Mouse (Mus musculus) neural tube, embryonic 12.5 days (tissue): ENCODE data around the gene Nat8f4. TPM values are rescaled to one million over a fixed set of nuclear protein-coding genes. Genes with fewer than 3 reads are reported as not detected.

ENCODE experiments used
- ATAC-seq: fragments of 200-750 bp; cut with Nextera tagmentation; 2 replicates; pipeline ENCODE4 v1.8.0; 2017; ENCODE audit warnings: low read depth, mild to moderate bottlenecking, moderate TSS enrichment, moderate library complexity; ENCODE audit not compliant: low FRiP score
- H3K27ac ChIP-seq: fragments of 300-500 bp; sonication (generic); 2 replicates; pipeline ENCODE4 v1.5.1; 2016
- H3K27me3 ChIP-seq: fragments of 300-500 bp; sonication (generic); replicated peaks from 2 replicates; pipeline ENCODE4 v1.6.1; 2016; ENCODE audit warnings: mild to moderate bottlenecking
- H3K36me3 ChIP-seq: fragments of 300-500 bp; sonication (generic); 2 replicates; pipeline ENCODE4 v1.6.1; 2016; ENCODE audit warnings: mild to moderate bottlenecking
- H3K4me1 ChIP-seq: fragments of 300-500 bp; sonication (generic); 2 replicates; pipeline ENCODE4 v1.6.1; 2016
- H3K4me2 ChIP-seq: fragments of 300-500 bp; sonication (generic); replicated peaks from 2 replicates; pipeline ENCODE4 v1.6.1; 2016; ENCODE audit warnings: mild to moderate bottlenecking
- H3K4me3 ChIP-seq: fragments of 300-500 bp; sonication (generic); 2 replicates; pipeline ENCODE4 v1.5.1; 2016
- H3K9ac ChIP-seq: fragments of 300-500 bp; sonication (generic); 2 replicates; pipeline ENCODE4 v1.6.1; 2016; ENCODE audit warnings: mild to moderate bottlenecking
- H3K9me3 ChIP-seq: fragments of 300-500 bp; sonication (generic); 2 replicates; pipeline ENCODE4 v1.6.1; 2016; ENCODE audit warnings: mild to moderate bottlenecking
- WGBS: fragments of 180-500 bp; shearing (Covaris S2); methylation state at CpG from one replicate; pipeline ENCODE4 v1.1.7; 2016; 5-methylcytosine and 5-hydroxymethylcytosine counted together
- polyA plus RNA-seq: library from polyadenylated mRNA; unstranded; fragments of >200 nt; fragmentation: Nextera tagmentation; extraction: Ambion mirVana; gene quantifications from 2 replicates; pipeline ENCODE4 v1.2.1, GENCODE M21; 2016

Gene Nat8f4
- polyA plus RNA-seq, 1 experiment from 2014 or later, result 4.6 TPM

DNA sequence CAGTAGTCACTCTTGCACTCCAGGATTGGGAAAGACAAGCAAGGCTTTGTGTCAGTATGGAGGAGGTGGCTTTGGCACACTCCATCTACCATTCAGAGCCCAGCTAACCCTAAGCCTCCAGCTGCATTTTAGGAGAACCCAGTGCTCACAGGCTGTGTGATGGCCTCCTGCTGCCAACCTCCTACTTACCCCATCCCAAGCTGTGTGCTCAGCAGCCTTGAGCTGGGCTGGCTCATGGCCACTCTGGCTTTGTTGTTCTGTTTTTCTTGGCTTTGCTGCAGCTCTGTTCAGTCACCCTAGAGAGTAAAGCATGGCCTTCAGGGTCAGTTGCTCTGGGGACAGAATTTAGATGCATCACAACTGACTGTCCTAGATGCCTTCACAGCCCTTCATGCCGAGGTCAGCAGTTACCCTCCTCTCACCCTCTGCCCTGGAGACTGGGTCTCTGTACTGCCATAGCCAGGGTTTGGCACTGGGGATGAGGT, 48.4 kb downstream of the Nat8f4 start:
- Histone ChIP-seq H3K36me3 (no peaks in the 10 kb centered on the region), H3K9me3 (no peaks in the 10 kb centered on the region), H3K27ac (no peak overlapping the region), H3K9ac (no peak overlapping the region), H3K4me3 (no peak overlapping the region), H3K27me3 (no peaks in the 10 kb centered on the region), H3K4me1 (no peaks in the 10 kb centered on the region), H3K4me2 (no peak overlapping the region)
- WGBS, result 81% methylated on average over 1 of the region's 1 CpGs
- ATAC-seq, result no peak

DNA sequence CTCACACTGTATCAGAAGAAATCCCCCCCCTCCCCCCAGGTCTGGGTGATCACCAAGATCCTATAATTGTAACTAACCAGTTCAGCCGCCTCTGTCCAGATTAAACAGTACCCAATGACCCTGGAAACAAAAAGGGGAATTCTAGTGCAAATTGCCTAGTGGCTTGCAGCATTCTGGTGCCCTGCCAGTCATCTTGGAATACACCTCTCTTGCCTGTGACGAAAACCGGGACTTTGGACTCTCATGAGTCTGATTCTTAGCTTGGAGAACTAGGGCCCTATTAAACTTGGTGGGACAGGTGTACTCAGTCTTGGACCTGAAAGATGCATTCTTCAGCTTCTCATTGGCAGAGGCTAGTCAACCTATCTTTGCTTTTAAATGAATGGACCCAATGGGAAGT, 51.2 kb downstream of the Nat8f4 start:
- no peaks in the 10 kb centered on the region for H3K4me1 ChIP-seq
- ATAC-seq, result no peak
- H3K27me3 ChIP-seq, result no peaks in the 10 kb centered on the region
- H3K4me2 ChIP-seq, result no peak overlapping the region
- 82% methylated on average over 3 of the region's 3 CpGs for WGBS
- H3K9ac ChIP-seq, result no peak overlapping the region
- no peak overlapping the region for H3K4me3 ChIP-seq
- H3K36me3 ChIP-seq, result no peaks in the 10 kb centered on the region
- no peak overlapping the region for H3K27ac ChIP-seq
- no peaks in the 10 kb centered on the region for H3K9me3 ChIP-seq

DNA sequence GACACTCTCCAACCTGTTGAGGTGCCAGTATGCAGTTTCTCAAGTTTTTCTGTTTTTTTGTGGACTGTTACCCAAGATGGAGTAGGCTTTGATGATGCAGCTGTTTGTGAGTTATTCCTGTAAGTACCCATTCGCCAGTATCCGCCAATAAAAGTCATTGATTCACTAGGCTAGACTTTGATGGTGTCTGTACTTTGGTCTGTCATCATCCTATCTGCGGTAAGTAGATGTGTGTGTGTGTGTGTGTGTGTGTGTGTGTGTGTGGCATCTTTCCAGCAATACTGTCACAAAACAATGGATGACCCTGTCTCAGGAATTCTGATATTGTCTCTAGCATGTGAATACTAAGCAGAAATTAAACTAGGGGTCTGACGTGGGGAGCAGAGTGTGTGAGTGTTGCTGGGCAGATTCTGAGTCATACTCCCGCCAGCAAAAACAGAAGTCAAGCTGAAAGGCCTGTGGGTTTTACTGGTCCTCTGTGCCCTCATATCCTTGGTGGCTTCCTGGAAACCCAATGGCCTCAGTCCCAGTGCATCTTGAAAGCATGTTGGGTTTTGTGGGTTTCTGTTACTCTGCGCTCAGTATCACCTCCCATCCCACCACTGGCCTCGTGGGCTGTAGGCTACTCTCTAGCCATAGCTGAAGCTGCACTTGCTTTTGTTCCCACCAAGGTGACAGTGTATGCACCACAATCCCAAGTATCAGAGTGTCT, 53.5 kb downstream of the Nat8f4 start:
- Histone ChIP-seq H3K4me3 (no peak overlapping the region), H3K9ac (no peak overlapping the region), H3K27ac (no peak overlapping the region), H3K9me3 (no peaks in the 10 kb centered on the region), H3K4me1 (0 out of 2 replicates have a peak, but pooled peaks cover 3% of the 10 kb centered on the region), H3K36me3 (no peaks in the 10 kb centered on the region), H3K4me2 (no peak overlapping the region), H3K27me3 (no peaks in the 10 kb centered on the region)
- ATAC-seq, result no peak
- 92% methylated on average over 7 of the region's 7 CpGs for WGBS

- Histone ChIP-seq H3K9me3 (no peaks in the 10 kb centered on the region), H3K4me3 (no peak overlapping the region), H3K4me2 (no peak overlapping the region), H3K36me3 (no peaks in the 10 kb centered on the region), H3K27me3 (no peaks in the 10 kb centered on the region), H3K4me1 (0 out of 2 replicates have a peak, but pooled peaks cover 3% of the 10 kb centered on the region), H3K27ac (no peak overlapping the region), H3K9ac (no peak overlapping the region)
- 19% methylated on average over 2 of the region's 2 CpGs for WGBS
- no peak for ATAC-seq
Observed at GRCm38 (mm10) chr6:85849240-85849639, 55.4 kb downstream of the Nat8f4 start.

Other genes with a start within 250 kb of the Nat8f4 start
- gene Nat8f7, start 191.7 kb downstream of the Nat8f4 start, polyA plus RNA-seq, result not detected in 2 replicates
- gene Nat8f3, start 139.1 kb downstream of the Nat8f4 start, polyA plus RNA-seq, result 0.29 TPM in 1 of 2 replicates, not detected in the other
- not detected in 2 replicates for gene Nat8f6, start 83.9 kb downstream of the Nat8f4 start, polyA plus RNA-seq
- gene Nat8f5, start 83.9 kb downstream of the Nat8f4 start, polyA plus RNA-seq, result not detected in 2 replicates
- gene Nat8, start 72.8 kb downstream of the Nat8f4 start, polyA plus RNA-seq, result not detected in 2 replicates
- not detected in 2 replicates for gene Nat8f2, start 35.7 kb downstream of the Nat8f4 start, polyA plus RNA-seq
- 41.2 and 41.4 TPM in 2 replicates for gene Tprkb, start 7.0 kb upstream of the Nat8f4 start, polyA plus RNA-seq
- 9.6 and 9.9 TPM in 2 replicates for gene Nat8f1, start 10.8 kb upstream of the Nat8f4 start, polyA plus RNA-seq
- 48.8 and 56.6 TPM in 2 replicates for gene Dusp11, start 56.8 kb upstream of the Nat8f4 start, polyA plus RNA-seq
- not detected in 2 replicates for gene Figla, start 111.3 kb upstream of the Nat8f4 start, polyA plus RNA-seq
- 110 and 116 TPM in 2 replicates for gene Add2, start 123.8 kb upstream of the Nat8f4 start, polyA plus RNA-seq